Mouse (Mus musculus) bone marrow, adult 2 months (tissue): ENCODE measurements around the gene Slc35e2. TPM values are rescaled to one million over a fixed set of nuclear protein-coding genes. Genes with fewer than 3 reads are reported as not detected.
"Not testable (repeated sequence)": the region's sequence is repeated elsewhere in the genome, so short reads cannot be mapped to it uniquely, and the experiment has no call there.

Experiments
- H3K27ac ChIP-seq: fragments of 200-500 bp; 2 replicates; pipeline ENCODE4 v1.5.1; 2012; ENCODE audit warnings: low read depth, mild to moderate bottlenecking, control low read depth, inconsistent platforms, low read length; ENCODE audit not compliant: control insufficient read depth, poor library complexity, insufficient read depth
- H3K4me1 ChIP-seq: fragments of 200-500 bp; 2 replicates; pipeline ENCODE4 v1.6.1; 2011; ENCODE audit warnings: low read length; ENCODE audit not compliant: control insufficient read depth, insufficient read depth
- H3K4me3 ChIP-seq: fragments of 200-500 bp; replicated peaks from 2 replicates; pipeline ENCODE3; 2011; ENCODE audit warnings: mild to moderate bottlenecking, low read depth, low read length, control low read depth; ENCODE audit not compliant: control insufficient read depth
- CTCF ChIP-seq: fragments of 200-500 bp; IDR thresholded peaks from 2 replicates; pipeline ENCODE4 v1.5.1; 2011; ENCODE audit warnings: low read length, control low read depth; ENCODE audit not compliant: control insufficient read depth, insufficient read depth
- POLR2A ChIP-seq: fragments of 200-500 bp; IDR thresholded peaks from 2 replicates; pipeline ENCODE4 v1.6.1; 2011; ENCODE audit warnings: low read depth, mild to moderate bottlenecking, control low read depth, low read length, borderline replicate concordance; ENCODE audit not compliant: control insufficient read depth
- WGBS: fragments of 180-500 bp; shearing (Covaris S2); methylation state at CpG from one replicate; pipeline ENCODE4 v1.1.7; 2018; 5-methylcytosine and 5-hydroxymethylcytosine counted together
- polyA plus RNA-seq: library from polyadenylated mRNA; stranded (reverse); fragments of >200 nt; gene quantifications from 2 replicates; pipeline ENCODE4 v1.2.4, GENCODE M21; 2011; ENCODE audit warnings: low replicate concordance; ENCODE audit not compliant: missing spikeins, insufficient read depth, insufficient read length

The Slc35e2 gene
- polyA plus RNA-seq, 1 experiment = 8.4 TPM

DNA sequence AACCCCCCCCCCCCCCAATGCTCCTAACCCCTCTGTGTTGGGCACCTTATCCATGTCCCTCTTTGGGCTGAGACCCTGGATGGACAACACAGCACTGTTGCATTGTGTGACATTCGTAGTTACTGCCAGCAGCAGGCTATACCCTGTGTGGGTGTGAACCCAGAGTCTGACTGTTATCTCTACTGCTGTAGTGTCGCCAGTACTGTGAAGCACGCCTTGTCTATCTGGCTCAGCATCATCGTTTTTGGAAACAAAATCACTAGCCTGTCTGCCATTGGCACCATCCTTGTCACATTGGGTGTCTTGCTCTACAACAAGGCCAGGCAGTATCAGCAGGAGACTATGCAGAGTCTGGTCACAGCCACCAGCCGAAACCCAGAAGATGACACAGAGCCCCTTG, 17.1 kb downstream of the Slc35e2 start:
- Histone ChIP-seq H3K4me3 (no peak overlapping the region), H3K4me1 (no peaks in the 10 kb centered on the region), H3K27ac (no peak overlapping the region)
- TF ChIP-seq POLR2A (no peak), CTCF (no peak)
- 65% methylated on average over 5 of the region's 5 CpGs for WGBS

- H3K4me3 ChIP-seq = peak within 1 kb of the TSS; percentile 83
- H3K27ac ChIP-seq = peak within 1 kb of the TSS; percentile 95
- peaks cover 1% of the 10 kb centered on the region for H3K4me1 ChIP-seq
- TF ChIP-seq CTCF (0 out of 2 replicates have a peak, but pooled peaks have one; percentile 2), POLR2A (peak; percentile 88)
- WGBS = under 1% methylated on average over 84 of the region's 84 CpGs
These were observed 23.4 kb downstream of the Slc35e2 start, which contains the start of gene Cdk11b for GRCm38 (mm10) chr4:155624338-155625291. Gene Cdk11b, plus strand, starts transcription at chr4:155624854.

- Histone ChIP-seq H3K4me1 (peaks cover 2% of the 10 kb centered on the region), H3K4me3 (no peak overlapping the region), H3K27ac (peak overlapping the region; percentile 79)
- WGBS = 49% methylated on average over 6 of the region's 6 CpGs
- no peak for TF ChIP-seq POLR2A
- TF ChIP-seq CTCF = no peak
These were observed 29.1 kb downstream of the Slc35e2 start for GRCm38 (mm10) chr4:155630267-155630666.

- no peaks in the 10 kb centered on the region; the same call in none of the 2 replicates for H3K4me1 ChIP-seq
- TF ChIP-seq CTCF (no peak), POLR2A (no peak)
- no peak overlapping the region for H3K4me3 ChIP-seq
- no peak overlapping the region for H3K27ac ChIP-seq
These were observed 34.7 kb downstream of the Slc35e2 start for GRCm38 (mm10) chr4:155635766-155636499.

DNA sequence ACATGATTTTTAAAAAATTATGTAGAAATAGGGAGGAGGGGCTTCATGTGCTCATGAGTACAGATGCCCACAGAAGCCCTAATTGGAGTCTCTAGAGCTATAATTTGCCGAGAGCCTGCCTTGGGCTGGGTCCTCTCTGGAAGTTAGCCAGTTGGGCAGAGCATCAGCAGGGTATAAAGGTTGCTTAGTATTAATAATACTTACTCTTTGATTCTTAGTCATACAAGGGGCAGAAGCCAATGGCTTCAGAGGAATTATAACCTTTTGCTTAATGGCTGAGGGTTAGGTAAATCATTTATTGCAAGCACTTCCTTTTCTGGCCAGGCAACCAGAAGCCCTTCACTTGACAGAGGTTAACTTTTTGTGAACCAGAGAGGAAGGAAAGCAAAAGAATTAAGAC, 42.3 kb downstream of the Slc35e2 start:
- TF ChIP-seq POLR2A = no peak
- TF ChIP-seq CTCF = no peak
- 81% methylated on average over 1 of the region's 1 CpGs for WGBS
- Histone ChIP-seq H3K27ac (no peak overlapping the region), H3K4me1 (no peaks in the 10 kb centered on the region; the same call in none of the 2 replicates), H3K4me3 (no peak overlapping the region)

- H3K4me1 ChIP-seq, H3K27ac ChIP-seq, H3K4me3 ChIP-seq: not testable (repeated sequence)
- WGBS = 92% methylated on average over 2 of the region's 2 CpGs
These were observed 44.1 kb downstream of the Slc35e2 start, which contains the start of gene Gm10563 for GRCm38 (mm10) chr4:155645308-155645707. Gene Gm10563, minus strand, starts transcription at chr4:155645408.

GRCm38 (mm10) chr4:155645721-155646120, 44.5 kb downstream of the Slc35e2 start:
- H3K4me3 ChIP-seq = no peak overlapping the region
- no peak overlapping the region for H3K27ac ChIP-seq
- H3K4me1 ChIP-seq = no peaks in the 10 kb centered on the region; the same call in 1 of the 2 replicates
- TF ChIP-seq CTCF (no peak), POLR2A (no peak)
- WGBS = 93% methylated on average over 5 of the region's 5 CpGs

DNA sequence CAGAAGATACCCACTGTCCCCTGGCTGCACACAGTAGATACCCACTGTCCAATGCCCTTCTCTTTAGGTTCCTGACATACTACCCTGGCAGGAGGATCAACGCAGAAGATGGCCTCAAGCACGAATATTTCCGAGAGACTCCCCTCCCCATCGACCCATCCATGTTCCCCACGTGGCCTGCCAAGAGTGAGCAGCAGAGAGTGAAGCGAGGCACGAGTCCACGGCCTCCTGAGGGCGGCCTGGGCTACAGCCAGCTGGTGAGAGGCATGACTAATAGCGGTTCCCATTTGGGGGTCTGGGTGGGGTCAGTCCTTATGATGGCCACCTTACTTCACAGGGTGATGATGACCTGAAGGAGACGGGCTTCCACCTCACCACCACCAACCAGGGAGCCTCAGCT, 48.1 kb downstream of the Slc35e2 start:
- no peak for TF ChIP-seq POLR2A
- no peak for TF ChIP-seq CTCF
- peaks cover 2% of the 10 kb centered on the region; the same call in 1 of the 2 replicates for H3K4me1 ChIP-seq
- no peak overlapping the region for H3K4me3 ChIP-seq
- H3K27ac ChIP-seq = no peak overlapping the region
- 91% methylated on average over 11 of the region's 11 CpGs for WGBS
